Mouse (Mus musculus) intestine, embryonic 16.5 days (tissue): ENCODE results near the gene Ar. TPM values are rescaled to one million over a fixed set of nuclear protein-coding genes. Genes with fewer than 3 reads are reported as not detected.

ENCODE experiments used
- ATAC-seq: fragments of 200-750 bp; cut with Nextera tagmentation; 2 replicates; pipeline ENCODE4 v1.8.0; 2017; ENCODE audit warnings: moderate TSS enrichment, moderate library complexity
- H3K27ac ChIP-seq: fragments of 300-500 bp; sonication (generic); 2 replicates; pipeline ENCODE4 v1.5.1; 2014; ENCODE audit warnings: mild to moderate bottlenecking, low read length
- H3K27me3 ChIP-seq: fragments of 300-500 bp; sonication (generic); replicated peaks from 2 replicates; pipeline ENCODE4 v1.6.1; 2014; ENCODE audit warnings: low read length, control low read depth, mixed read lengths; ENCODE audit not compliant: control insufficient read depth, insufficient read depth
- H3K36me3 ChIP-seq: fragments of 300-500 bp; sonication (generic); 2 replicates; pipeline ENCODE4 v1.6.1; 2014; ENCODE audit warnings: low read length, control low read depth; ENCODE audit not compliant: control insufficient read depth, insufficient read depth
- H3K4me1 ChIP-seq: fragments of 300-500 bp; sonication (generic); 2 replicates; pipeline ENCODE4 v1.6.1; 2014; ENCODE audit warnings: low read length, control low read depth, mixed read lengths; ENCODE audit not compliant: control insufficient read depth, insufficient read depth
- H3K4me2 ChIP-seq: fragments of 300-500 bp; sonication (generic); 2 replicates; pipeline ENCODE4 v1.6.1; 2014; ENCODE audit warnings: low read depth, low read length, control low read depth
- H3K4me3 ChIP-seq: fragments of 300-500 bp; sonication (generic); 2 replicates; pipeline ENCODE4 v1.5.1; 2014; ENCODE audit warnings: mild to moderate bottlenecking, low read length
- H3K9ac ChIP-seq: fragments of 300-500 bp; sonication (generic); 2 replicates; pipeline ENCODE4 v1.6.1; 2014; ENCODE audit warnings: low read depth, low read length
- H3K9me3 ChIP-seq: fragments of 300-500 bp; sonication (generic); 2 replicates; pipeline ENCODE4 v1.6.1; 2016; ENCODE audit warnings: low read length, control low read depth; ENCODE audit not compliant: control insufficient read depth
- WGBS: fragments of 180-500 bp; shearing (Covaris S2); extraction: QIAGEN DNeasy Blood & Tissue Kit; methylation state at CpG from one replicate; pipeline ENCODE4 v1.1.7; 2014; 5-methylcytosine and 5-hydroxymethylcytosine counted together
- polyA plus RNA-seq: library from polyadenylated mRNA; unstranded; fragments of >200 nt; fragmentation: Nextera tagmentation; extraction: Ambion mirVana; gene quantifications from 2 replicates; pipeline ENCODE4 v1.2.1, GENCODE M21; 2015

The Ar gene
- polyA plus RNA-seq, 1 experiment from 2014 or later: 0.18 TPM

DNA sequence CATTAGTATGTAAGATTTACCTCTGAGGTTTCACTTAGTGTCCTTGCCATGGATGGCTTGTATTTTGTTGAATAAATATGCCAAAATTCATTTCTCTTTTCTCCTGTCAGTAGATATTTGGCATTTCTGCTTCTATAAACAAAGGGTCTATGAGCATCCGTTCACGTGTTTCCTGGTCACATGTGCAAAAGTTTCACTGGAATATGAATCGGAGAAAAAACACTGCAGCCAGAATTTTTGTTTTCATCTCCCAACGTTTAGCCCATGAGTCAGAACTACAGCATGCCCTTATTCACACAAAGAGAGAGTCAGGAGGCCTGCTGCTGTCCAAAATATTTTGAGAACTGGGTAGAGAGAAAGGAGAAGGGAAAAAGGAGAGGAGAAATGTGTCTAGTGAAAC lies 99.8 kb downstream of the Ar start:
- no peak for ATAC-seq
- WGBS: 74% methylated on average over 4 of the region's 4 CpGs
- no peaks in the 10 kb centered on the region for H3K9me3 ChIP-seq
- H3K27me3 ChIP-seq: no peaks in the 10 kb centered on the region
- H3K4me1 ChIP-seq: no peaks in the 10 kb centered on the region
- no peak overlapping the region for H3K9ac ChIP-seq
- H3K4me3 ChIP-seq: no peak overlapping the region
- H3K36me3 ChIP-seq: no peaks in the 10 kb centered on the region
- no peak overlapping the region for H3K27ac ChIP-seq
- H3K4me2 ChIP-seq: no peak overlapping the region

DNA sequence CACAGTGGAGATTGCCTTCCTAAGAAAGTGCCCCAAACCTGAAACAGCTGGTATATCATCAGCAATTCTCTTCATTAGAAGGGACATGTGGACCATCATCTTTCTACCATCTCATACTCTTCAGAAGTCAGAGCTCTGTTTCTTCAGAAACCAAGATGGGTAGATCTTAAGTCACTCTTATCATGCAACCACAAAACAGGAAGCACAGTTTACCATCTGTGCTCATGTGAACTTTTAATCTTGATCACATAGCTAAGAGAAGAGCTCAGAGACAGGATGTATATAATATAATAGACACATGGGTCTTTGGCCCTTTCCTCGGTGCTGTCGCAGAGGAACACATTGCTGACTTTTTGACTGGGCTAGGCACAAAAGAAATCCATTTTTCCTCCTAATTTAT lies 111.1 kb downstream of the Ar start:
- no peaks in the 10 kb centered on the region for H3K9me3 ChIP-seq
- 68% methylated on average over 2 of the region's 2 CpGs for WGBS
- no peaks in the 10 kb centered on the region for H3K4me1 ChIP-seq
- H3K27me3 ChIP-seq: no peaks in the 10 kb centered on the region
- no peak overlapping the region for H3K4me3 ChIP-seq
- H3K9ac ChIP-seq: no peak overlapping the region
- no peaks in the 10 kb centered on the region for H3K36me3 ChIP-seq
- no peak overlapping the region for H3K27ac ChIP-seq
- no peak for ATAC-seq
- no peak overlapping the region for H3K4me2 ChIP-seq

DNA sequence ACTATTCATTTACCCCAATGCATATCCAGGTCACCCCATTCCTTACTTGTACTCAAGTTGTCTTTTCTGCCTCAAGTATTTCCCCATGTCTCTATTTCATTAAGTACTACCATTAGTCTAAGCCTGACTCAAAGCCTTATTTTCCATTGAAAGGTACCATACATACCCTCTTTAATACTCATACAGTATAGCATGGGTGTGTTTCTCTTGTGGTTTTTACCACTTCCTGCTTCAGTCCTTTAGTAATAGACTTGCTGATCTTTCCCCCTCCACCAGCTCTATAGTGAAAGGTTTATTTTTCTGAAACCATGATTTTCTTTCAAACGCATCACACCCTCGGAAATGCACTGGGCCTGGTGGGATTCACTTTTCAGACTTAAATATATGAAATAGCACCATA lies 117.2 kb downstream of the Ar start:
- Histone ChIP-seq H3K36me3 (no peaks in the 10 kb centered on the region), H3K9ac (no peak overlapping the region), H3K27ac (no peak overlapping the region), H3K9me3 (no peaks in the 10 kb centered on the region), H3K4me3 (no peak overlapping the region), H3K4me2 (no peak overlapping the region), H3K27me3 (no peaks in the 10 kb centered on the region), H3K4me1 (no peaks in the 10 kb centered on the region)
- no peak for ATAC-seq
- WGBS: 98% methylated on average over 2 of the region's 2 CpGs

DNA sequence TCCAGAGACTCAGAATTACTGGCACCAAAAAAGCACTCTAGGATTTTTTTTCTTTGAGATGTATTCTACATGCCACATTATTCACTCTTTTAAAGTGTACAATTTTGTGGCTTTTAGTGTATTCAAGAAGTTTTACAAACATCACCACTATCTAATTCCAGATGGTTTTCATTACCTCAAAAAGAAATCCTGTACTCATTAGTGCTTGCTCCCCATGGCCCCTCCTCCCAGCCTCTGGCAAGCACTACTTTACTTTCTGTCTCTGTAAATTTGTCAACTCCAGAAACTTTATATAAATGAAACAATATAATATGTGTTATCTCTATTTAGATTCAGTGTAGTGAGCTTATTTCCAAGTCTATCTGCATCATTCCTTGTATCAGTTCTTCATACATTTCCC lies 122.8 kb downstream of the Ar start:
- Histone ChIP-seq H3K27me3 (no peaks in the 10 kb centered on the region), H3K4me2 (no peak overlapping the region), H3K9me3 (no peaks in the 10 kb centered on the region), H3K9ac (no peak overlapping the region), H3K4me3 (no peak overlapping the region), H3K36me3 (no peaks in the 10 kb centered on the region), H3K27ac (no peak overlapping the region), H3K4me1 (no peaks in the 10 kb centered on the region)
- no peak for ATAC-seq

DNA sequence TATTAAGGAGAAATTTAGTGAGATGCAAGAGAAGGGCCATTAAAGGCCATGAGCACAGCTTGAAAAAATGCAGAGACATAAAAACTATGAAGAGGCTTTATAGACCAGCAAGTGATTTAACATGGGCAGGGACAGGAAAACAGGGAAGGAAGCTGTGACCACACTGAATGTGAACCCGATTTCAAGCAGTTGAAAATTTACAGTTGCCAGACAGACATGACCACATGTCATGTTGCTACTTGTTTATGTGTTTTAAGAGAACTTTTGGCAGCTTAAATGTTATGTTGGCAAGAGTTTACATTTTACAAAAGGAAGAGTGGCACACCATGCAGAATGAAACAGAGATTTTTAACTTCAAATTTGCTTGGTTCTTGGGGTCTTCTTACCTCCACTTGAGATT lies 143.2 kb downstream of the Ar start:
- no peaks in the 10 kb centered on the region for H3K27me3 ChIP-seq
- no peaks in the 10 kb centered on the region for H3K36me3 ChIP-seq
- H3K4me3 ChIP-seq: no peak overlapping the region
- no peak overlapping the region for H3K9ac ChIP-seq
- H3K9me3 ChIP-seq: no peaks in the 10 kb centered on the region
- no peak for ATAC-seq
- H3K27ac ChIP-seq: no peak overlapping the region
- H3K4me2 ChIP-seq: no peak overlapping the region
- WGBS: 54% methylated on average over 1 of the region's 1 CpGs
- H3K4me1 ChIP-seq: no peaks in the 10 kb centered on the region

DNA sequence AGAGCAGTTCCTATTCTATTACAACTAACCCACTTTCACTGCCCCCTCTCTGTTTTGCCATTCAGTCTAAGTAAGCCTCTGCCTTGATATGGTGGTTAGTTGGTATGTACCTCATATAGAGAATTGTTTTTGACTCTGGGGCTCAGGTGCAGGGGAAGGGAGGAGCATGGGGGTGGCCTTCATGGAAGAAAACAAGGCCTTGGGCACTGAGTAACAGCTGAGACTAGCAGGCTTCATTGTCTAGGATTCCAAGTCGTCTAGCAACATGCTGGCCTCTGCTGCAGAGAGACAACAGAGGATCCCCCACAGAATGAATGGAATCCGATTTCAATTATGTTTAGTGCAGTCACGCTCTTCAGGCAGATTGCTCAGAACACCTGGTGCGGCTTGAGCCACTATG lies 152.1 kb downstream of the Ar start:
- Histone ChIP-seq H3K4me2 (no peak overlapping the region), H3K4me1 (no peaks in the 10 kb centered on the region), H3K36me3 (no peaks in the 10 kb centered on the region), H3K9ac (no peak overlapping the region), H3K27me3 (no peaks in the 10 kb centered on the region; the same call in 1 of the 2 replicates), H3K9me3 (no peaks in the 10 kb centered on the region), H3K4me3 (no peak overlapping the region), H3K27ac (no peak overlapping the region)
- ATAC-seq: no peak
- WGBS: 62% methylated on average over 4 of the region's 4 CpGs

DNA sequence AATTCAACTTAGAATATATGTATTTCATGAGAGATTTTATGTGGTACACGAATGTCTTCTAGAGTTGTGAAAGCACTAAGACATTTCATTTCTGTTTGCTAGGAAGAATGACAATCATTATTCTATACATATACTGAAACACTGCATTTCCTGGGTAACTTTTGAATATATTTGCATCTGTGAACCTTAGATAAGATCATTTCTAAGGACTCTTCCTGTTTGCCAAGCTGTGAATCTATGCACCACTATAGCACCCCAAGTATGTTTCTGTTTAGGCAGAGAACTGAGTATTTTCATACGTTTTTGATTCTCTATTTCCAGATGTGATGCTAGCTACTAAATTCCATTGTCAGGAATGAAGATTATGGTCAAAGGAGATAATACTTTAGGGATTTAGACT lies 153.4 kb downstream of the Ar start:
- H3K4me1 ChIP-seq: no peaks in the 10 kb centered on the region
- no peak for ATAC-seq
- H3K27ac ChIP-seq: no peak overlapping the region
- 70% methylated on average over 2 of the region's 2 CpGs for WGBS
- H3K9me3 ChIP-seq: no peaks in the 10 kb centered on the region
- no peaks in the 10 kb centered on the region; the same call in 1 of the 2 replicates for H3K27me3 ChIP-seq
- H3K9ac ChIP-seq: no peak overlapping the region
- H3K36me3 ChIP-seq: no peaks in the 10 kb centered on the region
- no peak overlapping the region for H3K4me3 ChIP-seq
- H3K4me2 ChIP-seq: no peak overlapping the region

DNA sequence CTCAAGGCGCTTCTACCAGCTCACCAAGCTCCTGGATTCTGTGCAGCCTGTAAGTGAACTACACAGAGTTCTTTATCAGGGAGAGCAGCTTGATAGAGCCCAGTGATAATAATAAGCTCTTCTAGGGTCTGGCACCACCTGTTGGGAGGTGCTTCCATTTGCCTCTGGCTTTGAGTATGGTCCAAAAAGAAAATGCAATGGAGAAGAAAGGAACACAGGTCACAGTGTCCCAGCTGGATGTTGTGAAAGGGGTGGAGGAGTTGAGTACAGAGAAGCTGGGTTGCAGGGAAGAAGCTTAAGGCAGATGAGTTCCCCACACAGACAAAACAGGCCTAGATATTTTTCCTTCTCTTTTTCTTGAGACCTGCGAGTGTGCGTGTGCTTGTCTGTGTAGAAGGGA lies 167.4 kb downstream of the Ar start:
- Histone ChIP-seq H3K4me2 (no peak overlapping the region), H3K4me1 (no peaks in the 10 kb centered on the region), H3K36me3 (no peaks in the 10 kb centered on the region), H3K27me3 (no peaks in the 10 kb centered on the region; the same call in 1 of the 2 replicates), H3K4me3 (no peak overlapping the region), H3K9me3 (no peaks in the 10 kb centered on the region), H3K9ac (no peak overlapping the region), H3K27ac (no peak overlapping the region)
- WGBS: 70% methylated on average over 3 of the region's 3 CpGs
- ATAC-seq: no peak

DNA sequence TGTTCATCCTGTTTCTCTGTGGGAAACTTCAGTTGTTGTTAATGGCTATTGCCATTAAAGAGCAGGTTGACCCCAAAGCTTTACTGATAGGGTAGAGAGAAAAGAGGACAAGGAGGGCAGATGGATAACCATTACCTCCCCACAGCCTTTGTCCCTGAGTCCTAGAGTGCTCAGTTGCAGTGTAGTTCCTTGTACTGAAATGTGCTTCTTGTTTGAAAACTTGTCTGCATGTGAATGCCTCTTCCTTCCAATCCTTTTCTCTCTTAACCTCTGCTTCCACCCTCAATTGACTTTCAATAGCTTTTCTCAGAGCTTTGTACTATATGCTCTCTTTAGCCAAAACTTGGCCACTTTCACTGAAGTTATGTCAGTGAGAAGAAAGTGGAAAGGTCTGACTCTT lies 168.9 kb downstream of the Ar start:
- ATAC-seq: no peak
- H3K4me3 ChIP-seq: no peak overlapping the region
- H3K36me3 ChIP-seq: no peaks in the 10 kb centered on the region
- H3K27ac ChIP-seq: no peak overlapping the region
- no peak overlapping the region for H3K4me2 ChIP-seq
- H3K4me1 ChIP-seq: no peaks in the 10 kb centered on the region
- no peaks in the 10 kb centered on the region; the same call in 1 of the 2 replicates for H3K27me3 ChIP-seq
- H3K9me3 ChIP-seq: no peaks in the 10 kb centered on the region
- no peak overlapping the region for H3K9ac ChIP-seq

DNA sequence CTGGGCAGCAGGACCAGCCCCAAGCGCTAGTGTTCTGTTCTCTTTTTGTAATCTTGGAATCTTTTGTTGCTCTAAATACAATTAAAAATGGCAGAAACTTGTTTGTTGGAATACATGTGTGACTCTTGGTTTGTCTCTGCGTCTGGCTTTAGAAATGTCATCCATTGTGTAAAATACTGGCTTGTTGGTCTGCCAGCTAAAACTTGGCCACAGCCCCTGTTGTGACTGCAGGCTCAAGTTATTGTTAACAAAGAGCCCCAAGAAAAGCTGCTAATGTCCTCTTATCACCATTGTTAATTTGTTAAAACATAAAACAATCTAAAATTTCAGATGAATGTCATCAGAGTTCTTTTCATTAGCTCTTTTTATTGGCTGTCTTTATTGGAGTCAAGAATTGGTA lies 174.5 kb downstream of the Ar start:
- Histone ChIP-seq H3K9me3 (no peaks in the 10 kb centered on the region), H3K27me3 (no peaks in the 10 kb centered on the region), H3K4me1 (no peaks in the 10 kb centered on the region), H3K4me3 (no peak overlapping the region), H3K36me3 (no peaks in the 10 kb centered on the region), H3K9ac (no peak overlapping the region), H3K27ac (no peak overlapping the region), H3K4me2 (no peak overlapping the region)
- no peak for ATAC-seq
- 78% methylated on average over 2 of the region's 2 CpGs for WGBS
